ENCODE assay signal across 8 mouse cellular contexts in genomic region chr1:72244317-72245036, GRCm38 (mm10). TPM values are rescaled to one million over a fixed set of nuclear protein-coding genes. Genes with fewer than 3 reads are reported as not detected.
A peak's percentile ranks its signal among the peaks of the same experiment; 100 is the strongest.
DNase-seq lines count a peak whose midpoint lies in the region; ATAC-seq and TF ChIP-seq lines count a peak whose summit lies in the region.

No protein-coding gene starts in this region.

- no peak for TF ChIP-seq CTCF in gastrocnemius, adult 2 months (IDR thresholded peaks at IDR 0.05)
- no peak for TF ChIP-seq CTCF in cortical plate, adult 2 months (IDR thresholded peaks at IDR 0.05; ENCODE audit: extremely low read depth, insufficient read depth, low read length)

- no peak for DNase-seq in gastrocnemius, adult 2 months
- DNase-seq in gastrocnemius, postnatal 10 days, result no peak
- DNase-seq in A20 (ENCODE audit: low read depth, low spot score), result peak; percentile 88
- DNase-seq in lung, postnatal 25 days (ENCODE audit: low spot score), result peak; percentile 24
- DNase-seq in urinary bladder, postnatal 36 days (ENCODE audit: low spot score in 2 of 2), result no peak

- intact Hi-C loops in gastrocnemius, adult 2 months (cut with DNase I), result loop anchor here (5.0 kb wide), 1 partner anchor 38 kb away; the partner anchor contains the start of genes Pecr and Tmem169

- peak; percentile 73; the same call in 1 of the 2 replicates for TF ChIP-seq POLR2A in cortical plate, adult 2 months (IDR thresholded peaks at IDR 0.05; ENCODE audit: extremely low read depth, insufficient read depth, low read length)

- peak overlapping the region; percentile 100 for H3K27ac ChIP-seq in gastrocnemius, adult 2 months
- no peak overlapping the region for H3K27ac ChIP-seq in cortical plate, adult 2 months (ENCODE audit: insufficient read depth, low read length)
- peak overlapping the region; percentile 97 for H3K27ac ChIP-seq in hindbrain, embryonic 12.5 days
- H3K27ac ChIP-seq in stomach, embryonic 16.5 days (ENCODE audit: low read length), result peak overlapping the region; percentile 99

- H3K36me3 ChIP-seq in hindbrain, embryonic 12.5 days, result no peaks in the 10 kb centered on the region
- H3K36me3 ChIP-seq in stomach, embryonic 16.5 days (ENCODE audit: control insufficient read depth, insufficient read depth, low read length), result no peaks in the 10 kb centered on the region

- no peaks in the 10 kb centered on the region for H3K27me3 ChIP-seq in hindbrain, embryonic 12.5 days
- H3K27me3 ChIP-seq in stomach, embryonic 16.5 days (ENCODE audit: control insufficient read depth, insufficient read depth, low read length), result no peaks in the 10 kb centered on the region

- no peaks in the 10 kb centered on the region for H3K9me3 ChIP-seq in hindbrain, embryonic 12.5 days (replicated peaks)
- no peaks in the 10 kb centered on the region for H3K9me3 ChIP-seq in stomach, embryonic 16.5 days (replicated peaks; ENCODE audit: control insufficient read depth, low read length)

- WGBS in hindbrain, embryonic 12.5 days, result under 1% methylated on average over 12 of the region's 12 CpGs
- WGBS in stomach, embryonic 16.5 days, result 1% methylated on average over 12 of the region's 12 CpGs

- H3K4me3 ChIP-seq in gastrocnemius, adult 2 months, result peak overlapping the region; percentile 81
- peak overlapping the region; percentile 51; the same call in 1 of the 2 replicates for H3K4me3 ChIP-seq in cortical plate, adult 2 months (ENCODE audit: insufficient read depth, low read length)
- H3K4me3 ChIP-seq in hindbrain, embryonic 12.5 days, result peak overlapping the region; percentile 46
- peak overlapping the region; percentile 52 for H3K4me3 ChIP-seq in stomach, embryonic 16.5 days (replicated peaks; ENCODE audit: low read length)

- ATAC-seq in hindbrain, embryonic 12.5 days (ENCODE audit: low FRiP score), result peak; percentile 86
- no peak; the same call in 1 of the 2 replicates for ATAC-seq in stomach, embryonic 16.5 days (ENCODE audit: insufficient read depth, low FRiP score)

- no peaks in the 10 kb centered on the region for H3K4me1 ChIP-seq in cortical plate, adult 2 months (ENCODE audit: control insufficient read depth, insufficient read depth, low read length)
- H3K4me1 ChIP-seq in hindbrain, embryonic 12.5 days, result no peaks in the 10 kb centered on the region
- no peaks in the 10 kb centered on the region for H3K4me1 ChIP-seq in stomach, embryonic 16.5 days (ENCODE audit: control insufficient read depth, insufficient read depth, low read length)

- peak overlapping the region; percentile 61 for H3K4me2 ChIP-seq in hindbrain, embryonic 12.5 days (replicated peaks)
- H3K4me2 ChIP-seq in stomach, embryonic 16.5 days (ENCODE audit: low read depth, low read length), result peak overlapping the region; percentile 68

- H3K9ac ChIP-seq in hindbrain, embryonic 12.5 days, result no peak overlapping the region
- no peak overlapping the region for H3K9ac ChIP-seq in stomach, embryonic 16.5 days (ENCODE audit: low read length)

RNA-seq across cellular contexts. Expression of gene Mreg, which starts 32.4 kb away (rescaled TPM):
- total RNA-seq in gastrocnemius, adult 2 months (2021), result 10 to 100 TPM; 37.7 to 60.5 TPM
- 10 to 100 TPM; 31.3 to 31.8 TPM for total RNA-seq in gastrocnemius, postnatal 10 days (2021)
- 3.2 and 3.8 TPM in 2 replicates for polyA plus RNA-seq in cortical plate, adult 2 months (2012; rRNA removed)
- polyA plus RNA-seq in hindbrain, embryonic 12.5 days (2016; fragmentation: Nextera tagmentation; extraction: Ambion mirVana), result 11.9 and 12.9 TPM in 2 replicates
- polyA plus RNA-seq in stomach, embryonic 16.5 days (2015; fragmentation: Nextera tagmentation; extraction: Ambion mirVana), result 12.4 and 14.4 TPM in 2 replicates

RNA-seq across cellular contexts. Expression of gene Pecr, which starts 39.6 kb away (rescaled TPM):
- 10 to 100 TPM; 15.7 to 16.4 TPM for total RNA-seq in gastrocnemius, adult 2 months (2021)
- total RNA-seq in gastrocnemius, postnatal 10 days (2021), result 10 to 100 TPM; 18.8 to 20.1 TPM
- polyA plus RNA-seq in cortical plate, adult 2 months (2012; rRNA removed), result 7.2 and 7.4 TPM in 2 replicates
- polyA plus RNA-seq in hindbrain, embryonic 12.5 days (2016; fragmentation: Nextera tagmentation; extraction: Ambion mirVana), result 13.2 and 16.5 TPM in 2 replicates
- polyA plus RNA-seq in stomach, embryonic 16.5 days (2015; fragmentation: Nextera tagmentation; extraction: Ambion mirVana), result 48.1 and 52.0 TPM in 2 replicates

RNA-seq across cellular contexts. Expression of gene Tmem169, which starts 39.7 kb away (rescaled TPM):
- total RNA-seq in gastrocnemius, adult 2 months (2021), result not detected
- total RNA-seq in gastrocnemius, postnatal 10 days (2021), result under 1 TPM; 0.26 to 0.32 TPM
- 15.9 and 18.2 TPM in 2 replicates for polyA plus RNA-seq in cortical plate, adult 2 months (2012; rRNA removed)
- polyA plus RNA-seq in hindbrain, embryonic 12.5 days (2016; fragmentation: Nextera tagmentation; extraction: Ambion mirVana), result 31.0 and 36.0 TPM in 2 replicates
- 2.2 and 2.6 TPM in 2 replicates for polyA plus RNA-seq in stomach, embryonic 16.5 days (2015; fragmentation: Nextera tagmentation; extraction: Ambion mirVana)

Comparison
In these comparisons a context has a peak if more than half of its experiments do, and no peak if none do; other contexts are left out.
1. DNase-seq: peak in A20 (single experiment) and lung, postnatal 25 days (single experiment); none in gastrocnemius, adult 2 months (single experiment), gastrocnemius, postnatal 10 days (single experiment) and urinary bladder, postnatal 36 days (0 of 2).
2. Peak in every context shown above with its lines, with median percentiles within 50 percentile points of each other: H3K4me3 ChIP-seq.